Mouse (Mus musculus): ENCODE measurements around the gene Prkar1b. TPM values are rescaled to one million over a fixed set of nuclear protein-coding genes. Genes with fewer than 3 reads are reported as not detected.

Gene Prkar1b
- polyA plus RNA-seq (2015; fragmentation: Nextera tagmentation; extraction: Ambion mirVana), result 4.1 and 4.3 TPM in 2 replicates

DNA sequence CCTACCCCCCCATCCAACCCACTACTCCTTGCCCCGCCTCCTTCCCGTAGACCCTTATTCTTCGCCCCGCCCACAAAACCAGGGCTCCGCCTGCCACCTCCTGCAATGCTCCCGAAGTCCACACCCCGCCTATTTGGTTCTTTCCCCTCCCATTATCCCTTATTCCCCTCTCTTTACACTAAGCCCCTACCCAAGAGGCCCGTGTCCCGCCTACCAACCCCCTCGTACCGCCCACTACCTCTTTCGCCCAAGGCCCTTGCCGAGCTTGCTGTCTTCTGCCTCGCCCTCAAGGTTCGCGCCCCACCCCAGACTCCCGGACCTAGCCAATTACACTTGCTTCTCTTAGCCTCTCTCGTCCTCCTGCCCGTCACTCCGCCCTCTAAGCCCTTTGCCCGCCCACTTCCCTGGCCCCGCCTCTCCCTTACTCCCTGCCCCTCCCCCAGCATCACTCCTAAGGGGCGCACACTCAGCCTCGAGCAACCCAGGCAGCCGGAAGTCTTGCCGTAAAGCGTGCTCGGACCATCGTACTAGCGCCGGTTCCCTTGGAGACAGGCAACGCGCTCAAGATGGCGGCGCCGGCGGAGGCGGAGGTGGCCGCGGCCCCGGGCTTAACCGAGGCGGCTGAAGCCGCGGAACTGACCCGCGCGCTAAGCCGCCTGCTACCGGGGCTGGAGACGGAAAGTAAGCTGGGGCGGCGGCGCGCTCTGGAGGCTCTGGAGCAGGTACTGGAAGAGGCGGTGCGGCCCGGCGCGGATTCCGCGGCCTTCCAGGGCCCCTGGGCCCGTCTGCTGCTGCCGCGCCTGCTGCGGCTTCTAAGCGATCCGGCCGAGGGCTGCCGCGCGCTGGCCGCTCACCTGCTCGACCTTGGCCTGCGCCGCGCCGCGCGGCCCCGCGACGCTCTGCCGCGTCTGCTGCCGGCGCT lies at the start of gene Prkar1b, which contains the start of gene Dnaaf5:
Gene Prkar1b (minus strand): TSS at position 321 of the 922 bp plus-strand sequence.
Gene Dnaaf5 (plus strand): TSS at position 543 of the 922 bp plus-strand sequence.

DNA sequence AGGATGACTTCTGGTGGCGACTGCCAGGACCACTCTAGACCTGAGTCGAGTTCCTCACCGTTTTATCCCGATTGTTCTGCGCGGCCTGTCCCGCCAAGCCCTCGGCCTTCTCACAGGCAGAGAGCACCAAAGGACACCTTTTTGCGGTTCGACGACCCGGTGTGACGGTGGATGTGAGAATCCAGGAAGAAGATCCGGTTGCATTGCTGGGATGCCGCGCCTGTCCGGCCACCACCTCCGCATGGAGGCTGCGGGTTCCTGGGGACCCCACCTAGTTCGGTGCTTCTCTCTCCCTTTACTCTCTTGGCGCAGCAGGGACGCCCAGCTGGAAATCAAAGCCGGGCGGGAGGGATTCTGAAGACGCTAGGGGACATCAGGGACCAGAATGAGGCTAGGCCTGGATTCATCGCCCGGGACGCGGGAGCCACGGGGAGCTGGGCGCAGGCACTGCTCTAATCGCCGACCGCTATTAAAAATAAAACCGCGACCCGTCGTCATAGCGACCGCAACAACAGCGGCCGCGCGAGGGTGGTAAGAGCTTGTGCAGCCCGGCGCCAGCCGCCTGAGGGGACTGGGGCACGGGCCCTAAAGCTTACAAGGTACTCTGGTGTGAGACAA lies 152.5 kb downstream of the Prkar1b start, which contains the start of gene Pdgfa:
Gene Pdgfa (minus strand): TSS at position 200 of the 618 bp plus-strand sequence.

Other genes with a start within 250 kb of the Prkar1b start
- 39.7 and 42.0 TPM in 2 replicates for gene Pdgfa, start 152.6 kb downstream of the Prkar1b start, polyA plus RNA-seq (2015; fragmentation: Nextera tagmentation; extraction: Ambion mirVana)
- gene Dnaaf5, start 222 bp upstream of the Prkar1b start, polyA plus RNA-seq (2015; fragmentation: Nextera tagmentation; extraction: Ambion mirVana), result 2.9 and 3.5 TPM in 2 replicates
- 28.4 and 29.5 TPM in 2 replicates for gene Sun1, start 50.6 kb upstream of the Prkar1b start, polyA plus RNA-seq (2015; fragmentation: Nextera tagmentation; extraction: Ambion mirVana)
- gene Get4, start 102.3 kb upstream of the Prkar1b start, polyA plus RNA-seq (2015; fragmentation: Nextera tagmentation; extraction: Ambion mirVana), result 204 and 205 TPM in 2 replicates
- gene Adap1, start 175.6 kb upstream of the Prkar1b start, polyA plus RNA-seq (2015; fragmentation: Nextera tagmentation; extraction: Ambion mirVana), result 2.1 and 3.8 TPM in 2 replicates
- gene Cox19, start 201.4 kb upstream of the Prkar1b start, polyA plus RNA-seq (2015; fragmentation: Nextera tagmentation; extraction: Ambion mirVana), result 73.7 and 79.2 TPM in 2 replicates
- 0.51 TPM in 1 of 2 replicates, not detected in the other for gene Cyp2w1, start 202.6 kb upstream of the Prkar1b start, polyA plus RNA-seq (2015; fragmentation: Nextera tagmentation; extraction: Ambion mirVana)
- gene Gpr146, start 227.7 kb upstream of the Prkar1b start, polyA plus RNA-seq (2015; fragmentation: Nextera tagmentation; extraction: Ambion mirVana), result 10.5 and 11.6 TPM in 2 replicates

All from skeletal muscle tissue, postnatal 0 days (tissue).